Mouse (Mus musculus) CH12.LX (cell line): ENCODE results near the gene Pvr. TPM values are rescaled to one million over a fixed set of nuclear protein-coding genes. Genes with fewer than 3 reads are reported as not detected.

ENCODE experiments used
- DNase-seq: peaks from one replicate; pipeline ENCODE4 v3.0.0-alpha.2; 2013; ENCODE audit errors: extremely low read depth
- H3K27ac ChIP-seq: 2 replicates; pipeline ENCODE4 v1.5.1; 2012; ENCODE audit warnings: low read depth, mild to moderate bottlenecking, control low read depth, moderate library complexity; ENCODE audit not compliant: insufficient read depth
- H3K27me3 ChIP-seq: replicated peaks from 2 replicates; pipeline ENCODE3; 2012; ENCODE audit warnings: inconsistent platforms
- H3K36me3 ChIP-seq, 2 experiments: replicated peaks in 1 of 2; 2 replicates each; pipeline versions ENCODE3 to v1.6.1; 2012; ENCODE audit warnings: inconsistent platforms in 1 of 2, low read length in 1 of 2, mild to moderate bottlenecking in 1 of 2, mixed read lengths in 1 of 2, moderate library complexity in 1 of 2; ENCODE audit not compliant: control insufficient read depth in 1 of 2, insufficient read depth in 1 of 2
- H3K4me1 ChIP-seq, 2 experiments: 2 replicates each; pipeline ENCODE4 v1.6.1; 2012; ENCODE audit warnings: inconsistent platforms in 1 of 2, moderate library complexity in 1 of 2; ENCODE audit not compliant: insufficient read depth in 2 of 2, control insufficient read depth in 1 of 2
- H3K4me2 ChIP-seq: 2 replicates; pipeline ENCODE4 v1.6.1; 2012; ENCODE audit warnings: low read depth, mild to moderate bottlenecking, control low read depth; ENCODE audit not compliant: poor library complexity, insufficient read depth, severe bottlenecking
- H3K4me3 ChIP-seq, 3 experiments: fragments of 150-350 bp in 1 of 3; sonication (generic) in 1 of 3; replicated peaks in 1 of 3; 2 replicates each; pipeline versions ENCODE3 to v1.5.1; 2011 to 2012; ENCODE audit warnings: low read depth in 2 of 3, low read length in 2 of 3, mild to moderate bottlenecking in 2 of 3, moderate library complexity in 2 of 3, control low read depth in 1 of 3, improper control_type of control experiment in 1 of 3, inconsistent platforms in 1 of 3, mixed read lengths in 1 of 3; ENCODE audit not compliant: poor library complexity in 1 of 3
- H3K79me2 ChIP-seq: replicated peaks from 2 replicates; pipeline ENCODE4 v1.6.1; 2012; ENCODE audit warnings: mild to moderate bottlenecking, moderate library complexity; ENCODE audit not compliant: control insufficient read depth, poor library complexity, insufficient read depth, severe bottlenecking; ENCODE audit errors: extremely low read depth
- H3K9ac ChIP-seq: 2 replicates; pipeline ENCODE4 v1.6.1; 2012; ENCODE audit warnings: low read depth, mild to moderate bottlenecking, control low read depth, moderate library complexity; ENCODE audit not compliant: insufficient read depth
- H3K9me3 ChIP-seq: replicated peaks from 2 replicates; pipeline ENCODE3; 2012; ENCODE audit warnings: low read length, inconsistent platforms, mixed read lengths
- CHD1 ChIP-seq: IDR thresholded peaks from 2 replicates; pipeline ENCODE4 v1.6.1; 2012; ENCODE audit warnings: low read depth, low read length, improper control_type of control experiment, inconsistent platforms
- ELF1 ChIP-seq: IDR thresholded peaks from 2 replicates; pipeline ENCODE4 v1.6.1; 2014; ENCODE audit warnings: low read depth, mild to moderate bottlenecking, inconsistent platforms, low read length, improper control_type of control experiment
- EP300 ChIP-seq: IDR thresholded peaks from 2 replicates; pipeline ENCODE4 v1.6.1; 2011; ENCODE audit warnings: low read length, improper control_type of control experiment
- IRF4 ChIP-seq: IDR thresholded peaks from 2 replicates; pipeline ENCODE4 v1.6.1; 2014; ENCODE audit warnings: low read depth, mild to moderate bottlenecking, inconsistent platforms, low read length, improper control_type of control experiment
- KAT2A ChIP-seq: IDR thresholded peaks from 2 replicates; pipeline ENCODE4 v1.6.1; 2012; ENCODE audit warnings: low read length, improper control_type of control experiment, inconsistent platforms; ENCODE audit not compliant: insufficient replicate concordance
- MEF2A ChIP-seq: IDR thresholded peaks from 2 replicates; pipeline ENCODE4 v1.6.1; 2014; ENCODE audit warnings: low read depth, mild to moderate bottlenecking, inconsistent platforms, low read length, improper control_type of control experiment, borderline replicate concordance
- MXI1 ChIP-seq: IDR thresholded peaks from 2 replicates; pipeline ENCODE4 v1.6.1; 2011; ENCODE audit warnings: mild to moderate bottlenecking, low read depth, low read length, improper control_type of control experiment
- MYC ChIP-seq: IDR thresholded peaks from 2 replicates; pipeline ENCODE4 v1.6.1; 2011; ENCODE audit warnings: low read depth, mild to moderate bottlenecking, improper control_type of control experiment, low read length
- NELFE ChIP-seq: IDR thresholded peaks from 2 replicates; pipeline ENCODE4 v1.6.1; 2011; ENCODE audit warnings: low read depth, low read length, improper control_type of control experiment
- PAX5 ChIP-seq: IDR thresholded peaks from 2 replicates; pipeline ENCODE4 v1.6.1; 2012; ENCODE audit warnings: low read length, inconsistent platforms, mixed read lengths
- POLR2AphosphoS2 ChIP-seq: IDR thresholded peaks from 2 replicates; pipeline ENCODE4 v1.6.1; 2011; ENCODE audit warnings: low read depth, low read length, improper control_type of control experiment
- RCOR1 ChIP-seq: conservative IDR thresholded peaks from 2 replicates; pipeline ENCODE4 v1.6.1; 2012; ENCODE audit warnings: low read depth, mild to moderate bottlenecking, inconsistent platforms, low read length, improper control_type of control experiment
- SMC3 ChIP-seq: IDR thresholded peaks from 2 replicates; pipeline ENCODE4 v1.6.1; 2011; ENCODE audit warnings: low read depth, low read length, improper control_type of control experiment
- UBTF ChIP-seq: IDR thresholded peaks from 2 replicates; pipeline ENCODE4 v1.6.1; 2012; ENCODE audit warnings: low read depth, mild to moderate bottlenecking, inconsistent platforms, low read length, improper control_type of control experiment, moderate library complexity
- USF1 ChIP-seq: IDR thresholded peaks from 2 replicates; pipeline ENCODE4 v1.6.1; 2014; ENCODE audit warnings: low read depth, mild to moderate bottlenecking, inconsistent platforms, low read length, improper control_type of control experiment
- ZC3H11A ChIP-seq: IDR thresholded peaks from 2 replicates; pipeline ENCODE4 v1.6.1; 2012; ENCODE audit warnings: low read depth, mild to moderate bottlenecking, inconsistent platforms, low read length, improper control_type of control experiment
- ZKSCAN1 ChIP-seq: IDR thresholded peaks from 2 replicates; pipeline ENCODE4 v1.6.1; 2012; ENCODE audit warnings: low read depth, inconsistent platforms, low read length, improper control_type of control experiment, borderline replicate concordance
- ZNF384 ChIP-seq: IDR thresholded peaks from 2 replicates; pipeline ENCODE4 v1.6.1; 2012; ENCODE audit warnings: low read depth, low read length, improper control_type of control experiment, inconsistent platforms
- dilution Hi-C: fragments of 300-500 bp; cut with MboI; formaldehyde crosslinking; loops from 2 replicates; pipeline ENCODE4 v1.14.3; 2020; ENCODE audit warnings: low sequenced_read_pairs; ENCODE audit not compliant: extremely low pct_unique_long_range_greater_than_20kb, extremely low pct_ligation_motif_present
- in situ Hi-C: fragments of 300-500 bp; cut with MboI; formaldehyde crosslinking; loops from 3 replicates; pipeline ENCODE4 v1.14.3; 2019; ENCODE audit warnings: low sequenced_read_pairs, low pct_ligation_motif_present, low pct_unique_long_range_greater_than_20kb, mixed read lengths
- polyA plus RNA-seq: library from polyadenylated mRNA; unstranded; fragments of >175 nt; gene quantifications from 2 replicates; pipeline ENCODE4 v1.2.1, GENCODE M21; 2012; ENCODE audit warnings: low read depth; ENCODE audit not compliant: insufficient read length
- total RNA-seq, 2 experiments: library from RNA; depleted of rRNA; stranded (reverse); fragments of 300-350 nt in 1 of 2; fragments of >200 nt in 1 of 2; gene quantifications; 2 replicates each; pipeline ENCODE4 v1.2.3; 2012 to 2014

The Pvr gene
- total and polyA plus RNA-seq, 3 experiments, result 12.7 to 15.0 (median 13.2) TPM

DNA sequence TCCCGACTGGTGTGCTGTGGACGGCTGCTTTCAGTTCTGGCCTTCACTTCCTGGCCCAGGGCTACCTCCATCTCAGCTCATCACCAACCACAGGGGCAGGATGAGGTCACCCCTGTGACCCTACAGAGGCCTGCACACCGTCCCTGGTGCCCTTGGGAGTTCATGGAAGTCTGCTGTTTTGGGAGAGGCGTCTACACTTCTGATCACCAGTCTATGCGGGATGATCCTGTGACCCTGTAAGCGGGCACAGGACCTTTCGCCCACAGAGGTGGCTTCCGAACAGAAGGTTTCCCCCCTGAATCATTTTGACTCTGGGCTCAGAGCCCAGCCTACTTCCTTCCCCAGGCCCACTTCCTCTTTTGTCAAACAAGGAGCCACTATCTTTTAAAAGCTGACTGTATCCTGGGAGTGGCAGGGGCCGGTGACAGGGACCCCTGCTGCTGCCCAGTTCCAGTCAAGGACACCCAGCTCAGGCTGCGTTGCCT is 49.8 kb downstream of the Pvr start (continued):
- no peak for TF ChIP-seq ZC3H11A
- TF ChIP-seq MEF2A, result peak; percentile 75; the same call in 1 of the 2 replicates
- 0 out of 2 replicates have a peak, but pooled peaks have one; percentile 21 for TF ChIP-seq MXI1
- TF ChIP-seq POLR2AphosphoS2, result no peak
- TF ChIP-seq IRF4, result peak; percentile 95
- no peak for TF ChIP-seq UBTF
- TF ChIP-seq PAX5, result no peak
- TF ChIP-seq CHD1, result peak; percentile 49; the same call in 1 of the 2 replicates
- no peak; the same call in 1 of the 2 replicates for TF ChIP-seq RCOR1
- TF ChIP-seq NELFE, result peak; percentile 85
- TF ChIP-seq USF1, result no peak

DNA sequence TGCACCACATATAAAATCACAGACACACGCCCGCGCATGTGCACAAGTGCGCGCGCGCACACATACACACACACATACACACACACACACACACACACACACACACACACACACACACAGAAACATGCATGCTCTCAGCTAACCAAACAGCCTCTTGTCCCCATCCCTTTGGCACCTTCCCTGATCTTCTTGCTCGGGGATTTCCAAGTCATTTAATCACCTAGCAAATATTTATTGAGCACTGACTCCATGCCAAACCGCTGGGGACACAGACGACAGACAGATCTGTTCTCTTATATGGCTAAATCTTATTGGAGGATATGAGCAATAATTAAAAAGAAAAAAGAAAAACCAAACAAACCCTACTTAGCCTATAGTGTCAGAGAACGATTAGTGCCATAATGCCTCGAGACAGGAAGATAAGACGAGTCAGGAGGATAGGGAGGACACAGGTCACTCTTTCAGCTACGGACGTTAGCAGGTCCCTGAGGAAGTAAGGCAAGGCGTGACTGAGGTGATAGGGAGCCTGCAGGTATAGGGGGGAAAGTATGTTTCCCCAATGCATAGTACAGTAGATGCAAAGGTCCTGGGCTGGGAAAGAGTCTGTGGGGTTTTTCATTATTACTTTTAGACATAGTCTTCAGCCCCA is 53.1 kb downstream of the Pvr start:
- Histone ChIP-seq H3K9ac (no peak overlapping the region), H3K27me3 (no peaks in the 10 kb centered on the region), H3K27ac (no peak overlapping the region), H3K36me3 (peaks cover 0 to 31% of the 10 kb centered on the region in 2 experiments)
- dilution Hi-C loops, result no loop called here
- TF ChIP-seq USF1 (no peak), NELFE (no peak), ZNF384 (no peak), MYC (no peak), ELF1 (no peak), SMC3 (no peak), KAT2A (no peak), EP300 (no peak), ZKSCAN1 (no peak)
- TF ChIP-seq, all 38 proteins: peak for 0
- Histone ChIP-seq H3K4me2 (no peak overlapping the region), H3K4me3 (no peak overlapping the region), H3K9me3 (no peaks in the 10 kb centered on the region), H3K79me2 (no peaks in the 10 kb centered on the region), H3K4me1 (peaks cover 14 to 59% of the 10 kb centered on the region in 2 experiments)
- no peak for DNase-seq
- in situ Hi-C loops, result loop anchor here (25.0 kb wide), 1 partner anchor 456 kb away; the partner anchor contains the start of genes Ckm and Klc3
